Mouse (Mus musculus) effector memory CD4-positive, alpha-beta T cell, adult 5 months (primary cell): Measurements from ENCODE around the gene Fgf12. TPM values are rescaled to one million over a fixed set of nuclear protein-coding genes. Genes with fewer than 3 reads are reported as not detected.

Experiments
- polyA plus RNA-seq: library from polyadenylated mRNA; unstranded; fragments of 100-300 nt; shearing (Covaris generic); gene quantifications from one replicate; pipeline ENCODE4 v1.2.1, GENCODE M21; 2017

Fgf12 gene
- not detected for polyA plus RNA-seq

DNA sequence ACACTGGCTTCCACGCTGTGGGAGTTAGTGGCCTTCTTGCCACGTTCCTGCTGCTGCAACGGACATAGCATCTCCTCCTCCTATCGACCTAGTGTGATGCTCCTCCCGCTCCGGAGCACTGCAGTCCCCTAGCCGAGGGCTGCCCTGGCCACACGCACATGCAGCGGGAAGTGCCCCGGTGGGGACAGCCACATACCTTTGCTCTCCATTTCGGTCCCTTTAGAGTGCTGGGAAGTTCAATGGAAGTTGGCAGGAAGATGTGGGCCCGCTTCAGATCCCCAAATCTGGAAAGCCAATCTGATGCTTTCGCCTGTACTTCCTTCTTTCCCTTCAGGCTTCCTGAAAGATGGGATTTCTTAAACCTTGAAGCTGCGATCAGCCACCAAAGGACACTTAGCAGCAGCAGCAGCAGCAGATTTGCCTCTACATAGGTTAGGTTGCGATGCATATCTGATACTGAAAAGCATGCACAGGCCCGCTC lies at the start of gene Fgf12:
Gene Fgf12 (minus strand): TSS at position 431 of the 481 bp plus-strand sequence.

Other genes starting within 250 kb of the Fgf12 start
- not detected for gene Mb21d2, start 176.6 kb upstream of the Fgf12 start, polyA plus RNA-seq